Mouse (Mus musculus) testis, adult 2 months (tissue): ENCODE data around the gene Gm20388.

ENCODE experiments used
- CTCF ChIP-seq: fragments of 200-500 bp; IDR thresholded peaks from 2 replicates; pipeline ENCODE4 v1.5.1; 2012; ENCODE audit warnings: low read depth, mild to moderate bottlenecking, inconsistent platforms, low read length, moderate library complexity; ENCODE audit not compliant: control insufficient read depth, insufficient read depth, insufficient replicate concordance
- POLR2A ChIP-seq: fragments of 200-500 bp; IDR thresholded peaks from 2 replicates; pipeline ENCODE4 v1.6.1; 2012; ENCODE audit warnings: low read depth, mild to moderate bottlenecking, inconsistent platforms, low read length, moderate library complexity; ENCODE audit not compliant: control insufficient read depth

DNA sequence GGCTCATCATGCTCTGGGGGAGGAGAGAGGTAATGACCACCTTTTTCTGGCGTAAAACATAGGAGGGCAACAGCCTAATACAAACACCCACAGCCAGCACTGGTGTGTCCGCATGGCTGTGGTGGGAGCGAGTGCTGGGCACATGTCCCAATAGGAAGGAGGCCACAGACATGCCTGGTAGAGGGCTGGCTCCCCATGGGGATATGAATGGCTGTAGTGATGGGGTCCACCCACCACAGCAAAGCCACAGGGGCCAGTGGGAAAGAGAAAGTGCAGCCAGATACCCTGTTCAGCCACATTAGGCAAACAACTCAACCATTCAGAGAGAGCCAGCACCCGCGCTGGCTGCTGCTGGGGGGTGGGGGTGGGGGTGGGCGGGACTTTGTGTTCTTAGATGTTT, 574.5 kb downstream of the Gm20388 start:
- no peak for TF ChIP-seq CTCF
- TF ChIP-seq POLR2A = no peak
